ENCODE assay signal across 9 mouse cellular contexts in genomic region chr8:54829794-54830426, GRCm38 (mm10). TPM values are rescaled to one million over a fixed set of nuclear protein-coding genes. Genes with fewer than 3 reads are reported as not detected.
A peak's percentile ranks its signal among the peaks of the same experiment; 100 is the strongest.
DNase-seq lines count a peak whose midpoint lies in the region; ATAC-seq and TF ChIP-seq lines count a peak whose summit lies in the region.
"Had no signal": no experiment of that assay in that cellular context is flagged by ENCODE, and none has a peak within 500 bp of the region (broad histone marks: within the 10 kb centered on the region; RNA-seq: fewer than 3 reads in every experiment).

No protein-coding gene starts in this region.

- no peak overlapping the region for H3K4me2 ChIP-seq in midbrain, embryonic 15.5 days
- no peak overlapping the region for H3K4me2 ChIP-seq in midbrain, embryonic 13.5 days (replicated peaks)
- peak overlapping the region; percentile 21; the same call in 1 of the 2 replicates for H3K4me2 ChIP-seq in stomach, embryonic 16.5 days (ENCODE audit: low read depth, low read length)
- H3K4me2 ChIP-seq: neural tube, embryonic 12.5 days had no signal

- TF ChIP-seq POLR2A in kidney, adult 2 months (IDR thresholded peaks at IDR 0.05; ENCODE audit: low read depth, low read length): no peak

- no peaks in the 10 kb centered on the region for H3K9me3 ChIP-seq in midbrain, embryonic 15.5 days
- H3K9me3 ChIP-seq in midbrain, embryonic 13.5 days: no peaks in the 10 kb centered on the region
- H3K9me3 ChIP-seq in stomach, embryonic 16.5 days (replicated peaks; ENCODE audit: control insufficient read depth, low read length): no peaks in the 10 kb centered on the region
- H3K9me3 ChIP-seq: neural tube, embryonic 12.5 days had no signal

- 0 out of 2 replicates have a peak, but pooled peaks have one; percentile 50 for ATAC-seq in midbrain, embryonic 15.5 days (replicated peaks)
- ATAC-seq in midbrain, embryonic 13.5 days: no peak
- ATAC-seq in stomach, embryonic 16.5 days (ENCODE audit: insufficient read depth, low FRiP score): no peak

- H3K36me3 ChIP-seq in kidney, adult 2 months (ENCODE audit: control insufficient read depth, insufficient read depth, low read length): no peaks in the 10 kb centered on the region
- no peaks in the 10 kb centered on the region for H3K36me3 ChIP-seq in midbrain, embryonic 15.5 days (replicated peaks)
- no peaks in the 10 kb centered on the region for H3K36me3 ChIP-seq in midbrain, embryonic 13.5 days
- no peaks in the 10 kb centered on the region for H3K36me3 ChIP-seq in stomach, embryonic 16.5 days (ENCODE audit: control insufficient read depth, insufficient read depth, low read length)
- H3K36me3 ChIP-seq: neural tube, embryonic 12.5 days had no signal

- H3K27me3 ChIP-seq in kidney, adult 2 months (replicated peaks; ENCODE audit: control insufficient read depth, insufficient read depth, low read length): no peaks in the 10 kb centered on the region
- H3K27me3 ChIP-seq in midbrain, embryonic 15.5 days (replicated peaks): no peaks in the 10 kb centered on the region
- no peaks in the 10 kb centered on the region for H3K27me3 ChIP-seq in midbrain, embryonic 13.5 days
- no peaks in the 10 kb centered on the region for H3K27me3 ChIP-seq in stomach, embryonic 16.5 days (ENCODE audit: control insufficient read depth, insufficient read depth, low read length)
- H3K27me3 ChIP-seq: neural tube, embryonic 12.5 days had no signal

- no peak for TF ChIP-seq CTCF in kidney, adult 2 months (conservative IDR thresholded peaks at IDR 0.05; ENCODE audit: insufficient read depth, insufficient read length, low read depth, low read length)

- intact Hi-C loops in gastrocnemius, postnatal 14 days (cut with DNase I; ENCODE audit: low total_unique reads): no loop called here

- H3K4me3 ChIP-seq in kidney, adult 2 months (ENCODE audit: insufficient read depth, low read depth, low read length): no peak overlapping the region
- H3K4me3 ChIP-seq in midbrain, embryonic 15.5 days: no peak overlapping the region
- H3K4me3 ChIP-seq in midbrain, embryonic 13.5 days (replicated peaks): no peak overlapping the region
- no peak overlapping the region for H3K4me3 ChIP-seq in stomach, embryonic 16.5 days (replicated peaks; ENCODE audit: low read length)
- H3K4me3 ChIP-seq: neural tube, embryonic 12.5 days had no signal

- peak; percentile 16 for DNase-seq in cerebellum, adult 8-10 months
- no peak for DNase-seq in cerebellum, postnatal 25 days
- peak; percentile 24 for DNase-seq in kidney, adult 2 months
- no peak for DNase-seq in kidney, postnatal 10 days
- DNase-seq in gastrocnemius, postnatal 14 days: no peak

- no peak overlapping the region for H3K9ac ChIP-seq in midbrain, embryonic 15.5 days
- H3K9ac ChIP-seq in midbrain, embryonic 13.5 days (replicated peaks): no peak overlapping the region
- H3K9ac ChIP-seq in stomach, embryonic 16.5 days (ENCODE audit: low read length): no peak overlapping the region
- H3K9ac ChIP-seq: neural tube, embryonic 12.5 days had no signal

- 29% methylated on average over 4 of the region's 4 CpGs for WGBS in kidney, adult 2 months
- 50% methylated on average over 4 of the region's 4 CpGs for WGBS in midbrain, embryonic 15.5 days
- WGBS in midbrain, embryonic 13.5 days: 62% methylated on average over 4 of the region's 4 CpGs
- WGBS in stomach, embryonic 16.5 days: 42% methylated on average over 4 of the region's 4 CpGs

- H3K27ac ChIP-seq in kidney, adult 2 months (ENCODE audit: insufficient read depth, low read depth, low read length): no peak overlapping the region
- no peak overlapping the region for H3K27ac ChIP-seq in midbrain, embryonic 15.5 days
- H3K27ac ChIP-seq in midbrain, embryonic 13.5 days: no peak overlapping the region
- H3K27ac ChIP-seq in stomach, embryonic 16.5 days (ENCODE audit: low read length): no peak overlapping the region
- H3K27ac ChIP-seq: neural tube, embryonic 12.5 days had no signal

- H3K4me1 ChIP-seq in kidney, adult 2 months (ENCODE audit: control insufficient read depth, insufficient read depth, low read length): no peaks in the 10 kb centered on the region
- H3K4me1 ChIP-seq in midbrain, embryonic 15.5 days: no peaks in the 10 kb centered on the region; the same call in 1 of the 2 replicates
- H3K4me1 ChIP-seq in midbrain, embryonic 13.5 days (replicated peaks): no peaks in the 10 kb centered on the region
- H3K4me1 ChIP-seq in stomach, embryonic 16.5 days (ENCODE audit: control insufficient read depth, insufficient read depth, low read length): no peaks in the 10 kb centered on the region
- H3K4me1 ChIP-seq: neural tube, embryonic 12.5 days had no signal

RNA-seq across cellular contexts. Expression of gene Wdr17, which starts 57.1 kb away (rescaled TPM):
- polyA plus RNA-seq in kidney, adult 2 months (2012; rRNA removed): 0.22 and 0.68 TPM in 2 replicates
- polyA plus RNA-seq in midbrain, embryonic 15.5 days (2015; fragmentation: Nextera tagmentation; extraction: Ambion mirVana): 16.8 and 17.5 TPM in 2 replicates
- polyA plus RNA-seq in midbrain, embryonic 13.5 days (2015; fragmentation: Nextera tagmentation; extraction: Ambion mirVana): 9.5 and 17.1 TPM in 2 replicates
- 0.14 and 0.57 TPM in 2 replicates for polyA plus RNA-seq in stomach, embryonic 16.5 days (2015; fragmentation: Nextera tagmentation; extraction: Ambion mirVana)
- under 1 TPM; 0.18 to 0.35 TPM for total RNA-seq in gastrocnemius, postnatal 14 days (2021)

Comparison
In these comparisons a context has a peak if more than half of its experiments do, and no peak if none do; other contexts are left out.
1. DNase-seq: peak in cerebellum, adult 8-10 months (single experiment) and kidney, adult 2 months (single experiment); none in cerebellum, postnatal 25 days (0 of 2), kidney, postnatal 10 days (single experiment) and gastrocnemius, postnatal 14 days (single experiment).